Comparison of ENCODE assay signal across 10 mouse cellular contexts in the genomic region with DNA sequence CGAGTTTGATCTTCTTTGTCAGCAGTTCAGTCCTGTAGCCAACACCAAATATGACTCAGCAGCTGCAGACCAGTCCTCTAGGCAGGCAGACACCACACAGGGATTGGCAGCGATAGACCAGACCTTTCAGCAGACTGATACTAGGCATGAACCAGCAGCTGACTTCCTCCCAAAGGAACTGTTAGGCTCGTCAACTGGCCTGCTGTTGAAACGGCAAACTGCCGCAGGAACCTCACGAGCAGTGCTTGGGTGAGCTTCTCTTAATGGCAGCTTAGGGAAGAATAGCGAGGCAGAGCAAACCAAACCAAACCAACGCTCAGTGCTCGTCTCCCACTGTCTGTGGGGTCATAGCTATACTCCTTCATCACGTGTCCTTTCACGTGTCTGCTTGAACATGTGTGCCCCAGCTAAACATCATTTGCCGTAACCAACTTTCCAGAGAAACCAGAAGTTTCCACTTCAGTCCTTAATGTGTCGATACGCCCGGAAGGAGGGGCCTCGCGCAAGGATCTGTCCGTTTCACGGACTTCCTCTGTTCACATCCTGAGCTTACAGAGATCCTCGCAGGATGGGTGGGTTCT. TPM values are rescaled to one million over a fixed set of nuclear protein-coding genes. Genes with fewer than 3 reads are reported as not detected.
DNase-seq lines count a peak whose midpoint lies in the region; ATAC-seq and TF ChIP-seq lines count a peak whose summit lies in the region.
"Had no signal": no experiment of that assay in that cellular context is flagged by ENCODE, and none has a peak within 500 bp of the region (broad histone marks: within the 10 kb centered on the region; RNA-seq: fewer than 3 reads in every experiment).

No protein-coding gene starts in this region.

- no peak for ATAC-seq in heart, embryonic 14.5 days (ENCODE audit: insufficient number of reproducible peaks, insufficient read depth, low FRiP score, low read depth)
- ATAC-seq in megakaryocyte, adult 5-6 weeks (ENCODE audit: poor library complexity, severe bottlenecking) = peak; percentile 53
- ATAC-seq in hindbrain, embryonic 13.5 days (ENCODE audit: low FRiP score) = no peak
- ATAC-seq: midbrain, embryonic 13.5 days had no signal

- no peaks in the 10 kb centered on the region for H3K9me3 ChIP-seq in E14TG2a.4 (ENCODE audit: low read length)
- no peaks in the 10 kb centered on the region for H3K9me3 ChIP-seq in heart, embryonic 14.5 days (ENCODE audit: control insufficient read depth, low read length)
- no peaks in the 10 kb centered on the region for H3K9me3 ChIP-seq in hindbrain, embryonic 13.5 days
- H3K9me3 ChIP-seq: midbrain, embryonic 13.5 days had no signal

- WGBS in heart, embryonic 14.5 days = 44% methylated on average over 20 of the region's 20 CpGs
- 82% methylated on average over 20 of the region's 20 CpGs for WGBS in hindbrain, embryonic 13.5 days

- peak overlapping the region; percentile 35; the same call in 1 of the 2 replicates for H3K4me3 ChIP-seq in E14TG2a.4 (replicated peaks; ENCODE audit: low read length)
- no peak overlapping the region for H3K4me3 ChIP-seq in heart, embryonic 14.5 days (ENCODE audit: control insufficient read depth in 1 of 2, insufficient read depth in 1 of 2, low read depth in 1 of 2, low read length in 2 of 2)
- H3K4me3 ChIP-seq in hindbrain, embryonic 13.5 days = no peak overlapping the region
- H3K4me3 ChIP-seq: midbrain, embryonic 13.5 days had no signal

- no peaks in the 10 kb centered on the region for H3K27me3 ChIP-seq in E14TG2a.4 (ENCODE audit: insufficient read depth, low read length)
- no peaks in the 10 kb centered on the region for H3K27me3 ChIP-seq in heart, embryonic 14.5 days (ENCODE audit: control insufficient read depth, insufficient read depth, low read length)
- H3K27me3 ChIP-seq in hindbrain, embryonic 13.5 days = peaks cover 10% of the 10 kb centered on the region; the same call in 1 of the 2 replicates
- H3K27me3 ChIP-seq: midbrain, embryonic 13.5 days had no signal

- peak; percentile 96 for DNase-seq in 416B (ENCODE audit: low read depth)
- no peak for DNase-seq in embryo, embryonic 9.5 days (ENCODE audit: extremely low spot score)
- DNase-seq in c-Kit-positive CD71-positive TER-119-positive erythroid progenitor cells, embryonic 14.5 days (ENCODE audit: low spot score) = no peak
- DNase-seq in layer of hippocampus, adult 8-10 months (ENCODE audit: low spot score in 2 of 2) = no peak

- H3K36me3 ChIP-seq in E14TG2a.4 (ENCODE audit: insufficient read depth, low read length) = 0 out of 2 replicates have a peak, but pooled peaks cover 3% of the 10 kb centered on the region
- no peaks in the 10 kb centered on the region for H3K36me3 ChIP-seq in heart, embryonic 14.5 days (ENCODE audit: control insufficient read depth, insufficient read depth, low read length)
- no peaks in the 10 kb centered on the region for H3K36me3 ChIP-seq in hindbrain, embryonic 13.5 days
- H3K36me3 ChIP-seq: midbrain, embryonic 13.5 days had no signal

- no peak overlapping the region for H3K9ac ChIP-seq in heart, embryonic 14.5 days (ENCODE audit: low read length)
- no peak overlapping the region for H3K9ac ChIP-seq in hindbrain, embryonic 13.5 days
- H3K9ac ChIP-seq: midbrain, embryonic 13.5 days had no signal

- peak overlapping the region; percentile 57 to 75 for H3K27ac ChIP-seq in heart, embryonic 14.5 days (replicated peaks in 1 of 2; ENCODE audit: control insufficient read depth in 1 of 2, insufficient read depth in 1 of 2, low read depth in 2 of 2, low read length in 2 of 2)
- no peak overlapping the region for H3K27ac ChIP-seq in hindbrain, embryonic 13.5 days
- H3K27ac ChIP-seq: midbrain, embryonic 13.5 days had no signal

- no peak for TF ChIP-seq CTCF in E14TG2a.4 (conservative IDR thresholded peaks at IDR 0.05; ENCODE audit: low read length)

- 0 out of 2 replicates have a peak overlapping the region, but pooled peaks have one; percentile 3 for H3K4me2 ChIP-seq in heart, embryonic 14.5 days (ENCODE audit: low read length)
- no peak overlapping the region for H3K4me2 ChIP-seq in hindbrain, embryonic 13.5 days
- H3K4me2 ChIP-seq: midbrain, embryonic 13.5 days had no signal

- peaks cover 73% of the 10 kb centered on the region for H3K4me1 ChIP-seq in E14TG2a.4 (replicated peaks; ENCODE audit: low read depth, low read length)
- H3K4me1 ChIP-seq in heart, embryonic 14.5 days (ENCODE audit: control insufficient read depth in 2 of 2, insufficient read depth in 2 of 2, low read length in 2 of 2) = peaks cover 38 to 39% of the 10 kb centered on the region in 2 experiments
- H3K4me1 ChIP-seq in hindbrain, embryonic 13.5 days (replicated peaks) = peaks cover 7% of the 10 kb centered on the region; the same call in 1 of the 2 replicates

RNA-seq across cellular contexts. Expression of a gene that starts 14.3 kb away (rescaled TPM):
- 12.7 and 12.9 TPM in 2 replicates for polyA plus RNA-seq in heart, embryonic 14.5 days (2014; fragmentation: Nextera tagmentation; extraction: Ambion mirVana)
- total RNA-seq in megakaryocyte, adult 5-6 weeks (2015) = 7.8 TPM in 2 replicates
- total RNA-seq in megakaryocyte, adult 5-6 weeks (2017) = 7.6 TPM in 2 replicates
- 7.8 and 9.4 TPM in 2 replicates for polyA plus RNA-seq in hindbrain, embryonic 13.5 days (2015; fragmentation: Nextera tagmentation; extraction: Ambion mirVana)
- total RNA-seq in layer of hippocampus, adult 8-10 months (2022) = 10 to 100 TPM; 12.5 to 16.1 (median 13.8) TPM

RNA-seq across cellular contexts. Expression of a gene that starts 15.3 kb away (rescaled TPM):
- polyA plus RNA-seq in heart, embryonic 14.5 days (2014; fragmentation: Nextera tagmentation; extraction: Ambion mirVana) = 1.3 and 1.8 TPM in 2 replicates
- 0.31 TPM in 1 of 2 replicates, not detected in the other for total RNA-seq in megakaryocyte, adult 5-6 weeks (2015)
- total RNA-seq in megakaryocyte, adult 5-6 weeks (2017) = 0.11 TPM in 1 of 2 replicates, not detected in the other
- polyA plus RNA-seq in hindbrain, embryonic 13.5 days (2015; fragmentation: Nextera tagmentation; extraction: Ambion mirVana) = 0.13 TPM in 1 of 2 replicates, not detected in the other
- total RNA-seq in layer of hippocampus, adult 8-10 months (2022) = under 1 TPM in 1 of 4 experiments, not detected in 3; 0.20 TPM
- polyA plus RNA-seq: brain, embryonic 14.5 days; midbrain, embryonic 13.5 days had no signal

RNA-seq across cellular contexts. Expression of a gene that starts 30.0 kb away (rescaled TPM):
- polyA plus RNA-seq in heart, embryonic 14.5 days (2014; fragmentation: Nextera tagmentation; extraction: Ambion mirVana) = not detected in 2 replicates
- total RNA-seq in megakaryocyte, adult 5-6 weeks (2015) = not detected in 2 replicates
- not detected in 2 replicates for total RNA-seq in megakaryocyte, adult 5-6 weeks (2017)
- polyA plus RNA-seq in hindbrain, embryonic 13.5 days (2015; fragmentation: Nextera tagmentation; extraction: Ambion mirVana) = not detected in 2 replicates
- total RNA-seq in layer of hippocampus, adult 8-10 months (2022) = not detected
- polyA plus RNA-seq: brain, embryonic 14.5 days; midbrain, embryonic 13.5 days had no signal

RNA-seq across cellular contexts. Expression of a gene that starts 47.5 kb away (rescaled TPM):
- polyA plus RNA-seq in heart, embryonic 14.5 days (2014; fragmentation: Nextera tagmentation; extraction: Ambion mirVana) = not detected in 2 replicates
- 1.2 and 1.3 TPM in 2 replicates for total RNA-seq in megakaryocyte, adult 5-6 weeks (2015)
- total RNA-seq in megakaryocyte, adult 5-6 weeks (2017) = 1.6 and 2.4 TPM in 2 replicates
- polyA plus RNA-seq in hindbrain, embryonic 13.5 days (2015; fragmentation: Nextera tagmentation; extraction: Ambion mirVana) = not detected in 2 replicates
- total RNA-seq in layer of hippocampus, adult 8-10 months (2022) = not detected
- polyA plus RNA-seq: midbrain, embryonic 13.5 days had no signal

RNA-seq across cellular contexts. Expression of a gene that starts 56.0 kb away (rescaled TPM):
- polyA plus RNA-seq in heart, embryonic 14.5 days (2014; fragmentation: Nextera tagmentation; extraction: Ambion mirVana) = not detected in 2 replicates
- total RNA-seq in megakaryocyte, adult 5-6 weeks (2015) = not detected in 2 replicates
- total RNA-seq in megakaryocyte, adult 5-6 weeks (2017) = not detected in 2 replicates
- polyA plus RNA-seq in hindbrain, embryonic 13.5 days (2015; fragmentation: Nextera tagmentation; extraction: Ambion mirVana) = not detected in 2 replicates
- total RNA-seq in layer of hippocampus, adult 8-10 months (2022) = not detected
- polyA plus RNA-seq: brain, embryonic 14.5 days; midbrain, embryonic 13.5 days had no signal
